Mouse (Mus musculus) retina, postnatal 1 day (tissue): ENCODE data around the gene Chrnd.

Experiments used
- DNase-seq: peaks from one replicate; pipeline ENCODE4 v3.0.0-alpha.2; 2012

Chrnd gene

GRCm38 (mm10) chr1:87239056-87239455 lies 48.6 kb downstream of the Chrnd start:
- no peak for DNase-seq

- DNase-seq, result no peak
Observed at GRCm38 (mm10) chr1:87243021-87243420, 52.6 kb downstream of the Chrnd start.

GRCm38 (mm10) chr1:87245430-87245829 lies 55.0 kb downstream of the Chrnd start:
- DNase-seq, result no peak

- peak; percentile 85 for DNase-seq
Observed at GRCm38 (mm10) chr1:87245929-87246815, 55.8 kb downstream of the Chrnd start.
